Mouse (Mus musculus) lung, adult 2 months (tissue): Measurements from ENCODE around the gene Prdm16.

ENCODE experiments used
- CTCF ChIP-seq: fragments of 200-500 bp; IDR thresholded peaks from 2 replicates; pipeline ENCODE4 v1.5.1; 2011; ENCODE audit warnings: mild to moderate bottlenecking, low read length, control low read depth; ENCODE audit not compliant: insufficient read depth
- POLR2A ChIP-seq: fragments of 200-500 bp; IDR thresholded peaks from 2 replicates; pipeline ENCODE4 v1.6.1; 2011; ENCODE audit warnings: low read depth, mild to moderate bottlenecking, control low read depth, low read length, borderline replicate concordance; ENCODE audit errors: extremely low read depth

- TF ChIP-seq CTCF (no peak), POLR2A (no peak)
Measured at GRCm38 (mm10) chr4:154471447-154472101, 165.1 kb downstream of the Prdm16 start.
